Mouse (Mus musculus) layer of hippocampus, postnatal 25 days (tissue): Measurements from ENCODE around the gene Rbks. TPM values are rescaled to one million over a fixed set of nuclear protein-coding genes. Genes with fewer than 3 reads are reported as not detected.
"Not testable (repeated sequence)": the region's sequence is repeated elsewhere in the genome, so short reads cannot be mapped to it uniquely, and the experiment has no call there.

ENCODE experiments used
- DNase-seq, 2 experiments: peaks; one replicate each; pipeline ENCODE4 v3.0.0; 2022; ENCODE audit warnings: mixed read lengths in 2 of 2, low spot score in 1 of 2; ENCODE audit errors: extremely low spot score in 1 of 2
- microRNA-seq, 2 experiments: library from miRNA; unstranded; fragments of <30 nt; microRNA quantifications; one replicate each; pipeline ENCODE4 v1.2.0; 2021
- total RNA-seq, 2 experiments: library from RNA; stranded (reverse); gene quantifications; 2 replicates each; pipeline ENCODE4 v1.2.3; 2021

Rbks gene
- total RNA-seq, 2 experiments from 2014 or later: 3.4 to 4.3 TPM

GRCm38 (mm10) chr5:31588672-31589071 lies 108.8 kb downstream of the Rbks start:
- not testable (repeated sequence) for DNase-seq

DNA sequence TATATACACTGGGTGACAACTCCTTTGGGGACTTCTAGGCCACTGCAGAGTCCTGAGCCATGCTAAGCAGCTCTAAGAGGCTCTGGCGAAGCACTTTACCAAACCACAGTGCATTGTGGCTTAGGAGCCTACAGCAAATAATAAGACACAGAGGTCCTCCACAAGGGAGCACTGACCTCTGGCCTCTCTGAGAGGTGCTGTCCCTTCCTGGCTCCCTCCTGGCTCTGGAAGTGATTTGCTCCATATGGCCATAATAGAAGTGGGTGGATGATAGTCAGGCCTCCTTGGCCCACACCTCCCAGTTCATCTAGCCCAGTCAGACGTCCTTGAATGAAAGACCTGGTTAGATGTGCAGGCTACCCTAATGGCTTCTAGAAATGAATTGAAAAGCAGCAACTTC lies 109.4 kb downstream of the Rbks start:
- DNase-seq: no peak

DNA sequence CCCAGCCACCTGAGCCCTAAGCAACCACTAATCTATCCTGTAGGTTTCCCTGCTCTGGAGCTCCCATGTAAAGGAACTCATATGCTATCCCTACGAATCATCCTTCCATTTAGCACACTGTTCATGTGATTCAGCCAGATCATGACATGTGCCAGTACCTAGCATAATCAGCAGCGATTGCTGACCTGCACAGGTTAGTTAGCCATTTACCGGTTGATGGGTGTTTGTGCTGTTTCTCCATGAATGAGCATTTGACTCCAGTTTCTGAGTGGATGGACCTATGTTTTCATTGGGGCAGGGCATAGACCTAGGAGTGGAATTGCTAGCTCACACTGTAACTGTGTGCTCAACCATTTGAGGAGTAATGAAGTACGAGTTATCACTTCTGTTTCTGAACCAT lies 111.9 kb downstream of the Rbks start:
- no peak for DNase-seq

DNA sequence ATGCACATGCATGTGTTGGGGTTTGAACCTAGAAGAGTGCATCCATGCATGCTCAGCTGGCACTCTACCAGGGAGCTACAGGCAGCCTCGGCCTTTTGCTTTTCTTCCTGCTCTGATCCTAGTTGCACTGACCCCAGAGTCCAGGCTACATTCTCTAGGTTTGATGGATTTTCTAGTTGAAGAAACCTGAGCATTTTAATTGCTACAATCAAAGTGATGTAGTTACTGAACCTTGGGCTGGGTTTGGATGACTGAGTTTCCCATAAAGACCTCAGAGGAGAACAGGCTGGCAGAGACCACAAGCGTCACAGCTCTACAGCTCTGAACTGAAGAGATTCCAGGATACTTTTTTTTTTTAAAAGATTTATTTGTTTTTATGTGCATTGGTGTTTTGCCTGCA lies 114.2 kb downstream of the Rbks start:
- DNase-seq: no peak

DNA sequence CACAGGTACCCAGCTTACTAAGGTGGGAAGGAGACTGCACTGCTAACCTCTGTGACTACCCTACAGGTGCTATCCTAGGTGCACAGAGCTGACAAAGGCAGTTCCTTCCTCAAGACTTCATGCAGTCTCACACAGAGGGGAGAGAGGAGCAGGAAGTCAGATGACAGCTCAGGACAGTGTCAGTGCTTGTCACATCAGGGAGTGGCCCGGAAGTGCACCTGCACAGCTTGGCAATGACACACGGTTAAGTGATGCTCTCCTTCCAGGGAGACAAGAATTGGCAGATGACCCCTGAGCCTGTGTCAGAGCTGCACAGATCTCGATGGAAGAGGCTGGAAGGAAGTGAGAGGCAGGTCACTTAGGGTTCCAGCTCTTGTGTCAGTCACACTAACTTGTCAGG lies 115.5 kb downstream of the Rbks start:
- no peak for DNase-seq

DNA sequence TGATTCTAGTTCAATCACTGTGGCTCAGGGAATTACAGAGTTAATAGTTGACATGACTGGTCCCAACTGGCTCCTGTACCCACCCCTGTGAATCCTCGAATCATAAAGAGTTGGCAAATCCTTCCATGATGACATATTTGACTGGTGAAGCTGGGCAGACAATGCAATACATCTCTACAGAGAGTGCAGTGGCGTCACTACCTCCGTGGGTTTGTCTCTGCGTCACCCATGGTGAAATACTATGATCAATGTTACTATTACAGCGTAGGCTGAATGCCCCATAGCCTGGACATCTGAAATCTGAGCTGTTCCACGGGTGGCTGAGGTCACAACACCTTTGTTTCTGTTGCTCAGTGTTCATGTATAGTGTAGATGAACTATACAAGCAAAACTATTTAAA lies 116.2 kb downstream of the Rbks start:
- no peak for DNase-seq

DNA sequence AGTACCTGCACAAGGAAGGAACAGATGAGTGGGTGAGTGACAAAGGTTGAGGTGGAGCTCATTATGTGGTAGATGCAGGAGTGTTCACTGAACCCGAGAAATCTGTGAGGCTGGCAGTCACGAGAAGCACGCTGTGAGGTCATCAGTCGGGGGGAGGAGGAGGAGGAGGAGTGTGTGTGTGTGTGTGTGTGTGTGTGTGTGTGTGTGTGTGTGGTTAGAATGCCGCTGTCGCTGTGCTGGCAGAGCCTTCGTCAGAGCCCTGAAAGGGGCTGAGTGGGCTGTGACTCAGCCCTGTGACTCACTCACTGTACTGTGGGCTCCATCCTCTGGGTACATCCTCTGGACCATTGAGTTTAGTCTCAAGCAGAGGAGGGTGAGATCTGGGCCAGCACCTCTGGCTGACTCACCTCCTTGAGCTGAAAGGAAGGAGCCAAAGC lies 120.9 kb downstream of the Rbks start:
- no peak for DNase-seq

Small RNAs within 50 kb of the gene (microRNA-seq; reads per million reads assigned to microRNA genes)
- 0 reads per million in 2 experiments for gene Mir3473e

Other genes starting within 250 kb of the Rbks start
- 10 to 100 TPM; 43.5 to 43.9 TPM for gene Zfp512, start 245.2 kb downstream of the Rbks start, total RNA-seq
- gene 4930548H24Rik, start 211.9 kb downstream of the Rbks start, total RNA-seq: under 1 TPM in 1 of 2 experiments, not detected in 1; 0.21 TPM
- 10 to 100 TPM; 31.8 to 34.1 TPM for gene Gpn1, start 202.9 kb downstream of the Rbks start, total RNA-seq
- gene Slc4a1ap, start 170.6 kb downstream of the Rbks start, total RNA-seq: 10 to 100 TPM; 49.3 to 50.1 TPM
- gene Supt7l, start 169.8 kb downstream of the Rbks start, total RNA-seq: 10 to 100 TPM; 17.4 to 18.3 TPM
- gene Mrpl33, start 100.7 kb downstream of the Rbks start, total RNA-seq: 100 to 1,000 TPM in 1 of 2 experiments, 10 to 100 TPM in 1; 92.2 to 110 TPM
- 10 to 100 TPM; 45.5 to 48.1 TPM for gene Babam2, start 57 bp upstream of the Rbks start, total RNA-seq